Mouse (Mus musculus): Measurements from ENCODE around the gene Mospd3. TPM values are rescaled to one million over a fixed set of nuclear protein-coding genes. Genes with fewer than 3 reads are reported as not detected.

The Mospd3 gene
- polyA plus RNA-seq, 1 experiment: 30.3 TPM

DNA sequence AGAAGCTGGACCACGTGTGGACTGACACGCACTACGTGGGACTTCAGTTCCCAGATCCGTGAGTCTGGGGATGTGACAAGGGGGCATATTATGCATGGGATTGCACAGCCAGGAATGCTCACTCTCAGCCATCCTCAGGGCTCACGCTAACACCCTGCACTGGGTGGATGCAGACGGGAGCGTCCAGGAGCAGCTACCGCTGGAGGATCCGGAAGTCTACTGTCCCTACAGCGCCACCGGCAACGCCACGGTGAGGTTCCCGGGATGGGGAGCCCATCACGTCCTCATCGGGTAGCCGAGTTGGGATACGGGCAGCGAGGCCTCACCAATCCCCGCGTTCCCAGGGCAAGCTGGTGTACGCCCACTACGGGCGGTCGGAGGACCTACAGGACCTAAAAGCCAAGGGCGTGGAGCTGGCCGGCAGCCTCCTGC, 26.4 kb downstream of the Mospd3 start:
- no peak overlapping the region for H3K4me2 ChIP-seq (ENCODE audit: low read depth)
- H3ac ChIP-seq (ENCODE audit: control insufficient read depth, insufficient read length): no peak overlapping the region
- peaks cover 18% of the 10 kb centered on the region for H3K27me3 ChIP-seq (ENCODE audit: control insufficient read depth, insufficient read depth, insufficient read length)
- no peaks in the 10 kb centered on the region for H3K79me2 ChIP-seq (ENCODE audit: control insufficient read depth, insufficient read depth)
- H3K4me3 ChIP-seq: no peak overlapping the region
- H3K36me3 ChIP-seq (ENCODE audit: control insufficient read depth, insufficient read depth): no peaks in the 10 kb centered on the region
- TF ChIP-seq E2F4 (IDR thresholded peaks at IDR 0.05; ENCODE audit: insufficient read depth) (no peak), MAX (IDR thresholded peaks at IDR 0.05; ENCODE audit: low read depth) (no peak), TCF3 (IDR thresholded peaks at IDR 0.05; ENCODE audit: insufficient read length, low read depth) (no peak), USF1 (IDR thresholded peaks at IDR 0.05; ENCODE audit: low read depth) (no peak), POLR2A (IDR thresholded peaks at IDR 0.05; ENCODE audit: insufficient read length, low read depth) (no peak), CEBPB (IDR thresholded peaks at IDR 0.05; ENCODE audit: insufficient read depth, poor library complexity, severe bottlenecking) (no peak), TCF12 (IDR thresholded peaks at IDR 0.05; ENCODE audit: insufficient read depth, poor library complexity, severe bottlenecking) (no peak), MYOD1 (IDR thresholded peaks at IDR 0.05; ENCODE audit: control insufficient read depth in 1 of 3, insufficient read length in 2 of 3, low read depth in 2 of 3) (no peak), POLR2AphosphoS2 (IDR thresholded peaks at IDR 0.05; ENCODE audit: insufficient read length, low read depth) (no peak), SRF (IDR thresholded peaks at IDR 0.05; ENCODE audit: control insufficient read depth, insufficient read length, low read depth) (no peak), MYOG (IDR thresholded peaks at IDR 0.05; ENCODE audit: control insufficient read depth in 1 of 3, insufficient read depth in 1 of 3, insufficient read length in 2 of 3, low read depth in 2 of 3) (no peak), REST (IDR thresholded peaks at IDR 0.05; ENCODE audit: insufficient read depth, insufficient read length) (no peak)

DNA sequence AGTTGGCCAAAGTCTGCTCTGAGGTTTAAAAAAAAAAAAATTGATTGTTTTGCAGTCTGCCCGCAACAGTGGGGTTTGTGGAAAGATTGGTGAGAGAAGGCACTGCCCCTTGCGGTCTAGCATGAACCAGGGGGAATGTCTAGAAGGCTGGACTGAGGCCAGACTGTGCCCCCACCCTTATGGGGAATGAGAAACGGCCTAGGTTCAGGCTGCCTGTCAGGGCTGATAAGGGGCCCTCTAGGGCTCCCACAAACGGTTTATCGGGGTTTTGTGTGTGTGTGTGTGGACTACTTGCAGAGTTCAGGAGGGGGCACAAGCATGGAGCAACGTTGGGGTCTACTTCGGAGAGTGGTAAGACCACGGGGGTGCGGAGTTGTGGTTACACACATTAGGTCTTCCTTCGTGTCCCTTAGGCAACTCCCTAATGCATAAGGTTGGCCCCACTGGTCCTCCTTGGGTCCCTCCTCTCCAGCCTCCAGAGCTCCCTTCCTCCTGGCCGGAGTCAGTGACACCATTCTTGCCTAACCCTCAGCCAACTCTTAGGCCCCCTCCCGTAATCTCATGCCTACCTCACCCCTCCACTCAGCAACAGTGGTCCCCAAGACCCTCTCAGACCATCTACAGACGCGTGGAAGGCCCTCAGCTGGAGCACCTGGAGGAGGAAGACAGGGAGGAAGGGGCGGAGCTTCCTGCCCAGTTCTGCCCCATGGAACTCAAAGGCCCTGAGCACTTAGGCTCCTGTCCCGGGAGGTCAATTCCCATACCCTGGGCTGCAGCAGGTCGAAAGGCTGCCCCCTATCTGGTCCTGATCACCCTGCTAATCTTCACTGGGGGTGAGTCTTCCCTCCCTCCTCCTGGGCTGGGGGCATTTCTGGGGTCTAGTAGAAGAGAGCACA, 29.9 kb downstream of the Mospd3 start:
- Histone ChIP-seq H3ac (ENCODE audit: control insufficient read depth, insufficient read length) (no peak overlapping the region), H3K79me2 (ENCODE audit: control insufficient read depth, insufficient read depth) (no peaks in the 10 kb centered on the region), H3K4me3 (peak overlapping the region; percentile 2), H3K36me3 (ENCODE audit: control insufficient read depth, insufficient read depth) (no peaks in the 10 kb centered on the region), H3K4me2 (ENCODE audit: low read depth) (peak overlapping the region; percentile 18), H3K27me3 (ENCODE audit: control insufficient read depth, insufficient read depth, insufficient read length) (peaks cover 17% of the 10 kb centered on the region)
- no peak for TF ChIP-seq SRF (IDR thresholded peaks at IDR 0.05; ENCODE audit: control insufficient read depth, insufficient read length, low read depth)
- no peak for TF ChIP-seq TCF12 (IDR thresholded peaks at IDR 0.05; ENCODE audit: insufficient read depth, poor library complexity, severe bottlenecking)
- TF ChIP-seq USF1 (IDR thresholded peaks at IDR 0.05; ENCODE audit: low read depth): no peak
- TF ChIP-seq MYOG (IDR thresholded peaks at IDR 0.05; ENCODE audit: control insufficient read depth in 1 of 3, insufficient read depth in 1 of 3, insufficient read length in 2 of 3, low read depth in 2 of 3): no peak

DNA sequence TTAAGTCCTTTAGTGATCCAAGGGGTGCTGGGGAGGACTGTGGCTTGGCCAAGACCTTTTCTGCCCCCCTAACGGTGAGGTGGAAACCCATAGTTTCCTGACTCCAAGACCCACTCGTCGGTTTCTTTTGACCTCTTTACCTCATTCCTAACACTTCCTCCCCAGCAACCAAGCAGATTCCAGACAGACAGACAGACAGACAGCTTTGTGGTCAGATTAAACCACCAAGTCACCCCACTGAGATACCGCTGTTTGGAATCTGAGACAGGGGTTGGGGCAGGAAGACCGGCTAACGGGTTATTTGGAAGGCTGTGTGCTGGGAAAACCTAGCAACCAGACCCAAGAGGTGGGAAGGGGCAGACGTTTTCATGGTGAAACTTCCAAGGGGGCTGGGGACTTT, 30.7 kb downstream of the Mospd3 start:
- H3K79me2 ChIP-seq (ENCODE audit: control insufficient read depth, insufficient read depth): no peaks in the 10 kb centered on the region
- TF ChIP-seq USF1 (IDR thresholded peaks at IDR 0.05; ENCODE audit: low read depth): no peak
- TF ChIP-seq REST (IDR thresholded peaks at IDR 0.05; ENCODE audit: insufficient read depth, insufficient read length): no peak
- TF ChIP-seq TCF3 (IDR thresholded peaks at IDR 0.05; ENCODE audit: insufficient read length, low read depth): no peak
- TF ChIP-seq TCF12 (IDR thresholded peaks at IDR 0.05; ENCODE audit: insufficient read depth, poor library complexity, severe bottlenecking): no peak
- TF ChIP-seq MYOD1 (IDR thresholded peaks at IDR 0.05; ENCODE audit: control insufficient read depth in 1 of 3, insufficient read length in 2 of 3, low read depth in 2 of 3): no peak
- TF ChIP-seq E2F4 (IDR thresholded peaks at IDR 0.05; ENCODE audit: insufficient read depth): no peak
- TF ChIP-seq MAX (IDR thresholded peaks at IDR 0.05; ENCODE audit: low read depth): no peak
- TF ChIP-seq POLR2AphosphoS2 (IDR thresholded peaks at IDR 0.05; ENCODE audit: insufficient read length, low read depth): no peak
- no peaks in the 10 kb centered on the region for H3K36me3 ChIP-seq (ENCODE audit: control insufficient read depth, insufficient read depth)
- H3K4me3 ChIP-seq: peak overlapping the region; percentile 2
- H3ac ChIP-seq (ENCODE audit: control insufficient read depth, insufficient read length): no peak overlapping the region
- peaks cover 17% of the 10 kb centered on the region for H3K27me3 ChIP-seq (ENCODE audit: control insufficient read depth, insufficient read depth, insufficient read length)
- peak overlapping the region; percentile 66 for H3K4me2 ChIP-seq (ENCODE audit: low read depth)

- TF ChIP-seq POLR2A (IDR thresholded peaks at IDR 0.05; ENCODE audit: insufficient read length, low read depth) (peak; percentile 36), MAX (IDR thresholded peaks at IDR 0.05; ENCODE audit: low read depth) (no peak)
- H3K36me3 ChIP-seq (ENCODE audit: control insufficient read depth, insufficient read depth): no peaks in the 10 kb centered on the region
- peak within 1 kb of the TSS; percentile 66 for H3K4me2 ChIP-seq (ENCODE audit: low read depth)
Observed at GRCm38 (mm10) chr5:137569665-137570064, 31.2 kb downstream of the Mospd3 start, which contains the start of gene Tfr2. Tfr2 (plus strand) TSS chr5:137569840.

GRCm38 (mm10) chr5:137569031-137569430, 31.8 kb downstream of the Mospd3 start:
- no peak overlapping the region for H3ac ChIP-seq (ENCODE audit: control insufficient read depth, insufficient read length)
- peak overlapping the region; percentile 66 for H3K4me2 ChIP-seq (ENCODE audit: low read depth)
- no peaks in the 10 kb centered on the region for H3K36me3 ChIP-seq (ENCODE audit: control insufficient read depth, insufficient read depth)
- H3K27me3 ChIP-seq (ENCODE audit: control insufficient read depth, insufficient read depth, insufficient read length): peaks cover 8% of the 10 kb centered on the region
- no peak for TF ChIP-seq CEBPB (IDR thresholded peaks at IDR 0.05; ENCODE audit: insufficient read depth, poor library complexity, severe bottlenecking)
- no peak for TF ChIP-seq POLR2A (IDR thresholded peaks at IDR 0.05; ENCODE audit: insufficient read length, low read depth)
- no peak for TF ChIP-seq MAX (IDR thresholded peaks at IDR 0.05; ENCODE audit: low read depth)
- no peak for TF ChIP-seq TCF12 (IDR thresholded peaks at IDR 0.05; ENCODE audit: insufficient read depth, poor library complexity, severe bottlenecking)
- no peak for TF ChIP-seq TCF3 (IDR thresholded peaks at IDR 0.05; ENCODE audit: insufficient read length, low read depth)
- TF ChIP-seq REST (IDR thresholded peaks at IDR 0.05; ENCODE audit: insufficient read depth, insufficient read length): no peak
- TF ChIP-seq E2F4 (IDR thresholded peaks at IDR 0.05; ENCODE audit: insufficient read depth): no peak
- no peak for TF ChIP-seq MYOG (IDR thresholded peaks at IDR 0.05; ENCODE audit: control insufficient read depth in 1 of 3, insufficient read depth in 1 of 3, insufficient read length in 2 of 3, low read depth in 2 of 3)
- no peak for TF ChIP-seq MYOD1 (IDR thresholded peaks at IDR 0.05; ENCODE audit: control insufficient read depth in 1 of 3, insufficient read length in 2 of 3, low read depth in 2 of 3)
- TF ChIP-seq POLR2AphosphoS2 (IDR thresholded peaks at IDR 0.05; ENCODE audit: insufficient read length, low read depth): no peak
- no peak for TF ChIP-seq USF1 (IDR thresholded peaks at IDR 0.05; ENCODE audit: low read depth)
- TF ChIP-seq SRF (IDR thresholded peaks at IDR 0.05; ENCODE audit: control insufficient read depth, insufficient read length, low read depth): no peak
- H3K79me2 ChIP-seq (ENCODE audit: control insufficient read depth, insufficient read depth): no peaks in the 10 kb centered on the region
- peak overlapping the region; percentile 2 for H3K4me3 ChIP-seq

More at GRCm38 (mm10) chr5:137569665-137570064, 31.2 kb downstream of the Mospd3 start, which contains the start of gene Tfr2:
- no peaks in the 10 kb centered on the region for H3K79me2 ChIP-seq (ENCODE audit: control insufficient read depth, insufficient read depth)
- H3K27me3 ChIP-seq (ENCODE audit: control insufficient read depth, insufficient read depth, insufficient read length): peaks cover 14% of the 10 kb centered on the region
- peak within 1 kb of the TSS; percentile 2 for H3K4me3 ChIP-seq
- no peak within 1 kb of the TSS for H3ac ChIP-seq (ENCODE audit: control insufficient read depth, insufficient read length)
